10 mouse cellular contexts compared by ENCODE assay signal in genomic region chr11:11871197-11871813, GRCm38 (mm10). TPM values are rescaled to one million over a fixed set of nuclear protein-coding genes. Genes with fewer than 3 reads are reported as not detected.
DNase-seq lines count a peak whose midpoint lies in the region; ATAC-seq lines count a peak whose summit lies in the region.
"Had no signal": no experiment of that assay in that cellular context is flagged by ENCODE, and none has a peak within 500 bp of the region (broad histone marks: within the 10 kb centered on the region; RNA-seq: fewer than 3 reads in every experiment).

No protein-coding gene starts in this region.

- peaks cover 35% of the 10 kb centered on the region for H3K4me1 ChIP-seq in kidney, embryonic 15.5 days
- H3K4me1 ChIP-seq in embryonic facial prominence, embryonic 15.5 days: peaks cover 36% of the 10 kb centered on the region
- H3K4me1 ChIP-seq in limb, embryonic 13.5 days: peaks cover 46% of the 10 kb centered on the region
- H3K4me1 ChIP-seq in neural tube, embryonic 15.5 days: peaks cover 14% of the 10 kb centered on the region

- H3K9me3 ChIP-seq in kidney, embryonic 15.5 days (replicated peaks): no peaks in the 10 kb centered on the region
- H3K9me3 ChIP-seq in embryonic facial prominence, embryonic 15.5 days (replicated peaks): no peaks in the 10 kb centered on the region
- H3K9me3 ChIP-seq in limb, embryonic 13.5 days: no peaks in the 10 kb centered on the region
- H3K9me3 ChIP-seq in neural tube, embryonic 15.5 days (replicated peaks): no peaks in the 10 kb centered on the region

- no peaks in the 10 kb centered on the region for H3K27me3 ChIP-seq in kidney, embryonic 15.5 days
- no peaks in the 10 kb centered on the region for H3K27me3 ChIP-seq in embryonic facial prominence, embryonic 15.5 days
- no peaks in the 10 kb centered on the region for H3K27me3 ChIP-seq in limb, embryonic 13.5 days
- H3K27me3 ChIP-seq in neural tube, embryonic 15.5 days (replicated peaks): no peaks in the 10 kb centered on the region

- H3K4me3 ChIP-seq in kidney, embryonic 15.5 days (replicated peaks): no peak overlapping the region
- no peak overlapping the region for H3K4me3 ChIP-seq in embryonic facial prominence, embryonic 15.5 days (replicated peaks)
- no peak overlapping the region for H3K4me3 ChIP-seq in limb, embryonic 13.5 days
- H3K4me3 ChIP-seq in neural tube, embryonic 15.5 days (replicated peaks): no peak overlapping the region
- H3K4me3 ChIP-seq: erythroblast, embryonic 14.5 days; left cerebral cortex, adult 2 months had no signal

- no peak for ATAC-seq in kidney, embryonic 15.5 days (replicated peaks; ENCODE audit: low FRiP score)
- ATAC-seq in embryonic facial prominence, embryonic 15.5 days (ENCODE audit: insufficient number of reproducible peaks, low FRiP score, low TSS enrichment, low read depth): no peak
- ATAC-seq in limb, embryonic 13.5 days (ENCODE audit: low FRiP score, low read depth): no peak
- ATAC-seq in neural tube, embryonic 15.5 days (ENCODE audit: low FRiP score): no peak
- ATAC-seq: inflammation-experienced regulatory T-cells, adult 6 months had no signal

- DNase-seq in kidney, postnatal 36 days: no peak
- DNase-seq in ZHBTc4 (ENCODE audit: low read depth, low spot score): peak; percentile 47
- no peak for DNase-seq in B cell, adult 2 months

- H3K36me3 ChIP-seq in kidney, embryonic 15.5 days: no peaks in the 10 kb centered on the region
- no peaks in the 10 kb centered on the region for H3K36me3 ChIP-seq in embryonic facial prominence, embryonic 15.5 days
- H3K36me3 ChIP-seq in limb, embryonic 13.5 days: no peaks in the 10 kb centered on the region
- H3K36me3 ChIP-seq in neural tube, embryonic 15.5 days: no peaks in the 10 kb centered on the region

- peak overlapping the region; percentile 41; the same call in 1 of the 2 replicates for H3K27ac ChIP-seq in kidney, embryonic 15.5 days
- H3K27ac ChIP-seq in embryonic facial prominence, embryonic 15.5 days (replicated peaks): peak overlapping the region; percentile 89
- H3K27ac ChIP-seq in limb, embryonic 13.5 days: peak overlapping the region; percentile 65; the same call in 1 of the 2 replicates
- H3K27ac ChIP-seq in neural tube, embryonic 15.5 days (replicated peaks): no peak overlapping the region
- H3K27ac ChIP-seq: left cerebral cortex, adult 2 months had no signal

- H3K9ac ChIP-seq in kidney, embryonic 15.5 days: no peak overlapping the region
- H3K9ac ChIP-seq in embryonic facial prominence, embryonic 15.5 days: no peak overlapping the region
- no peak overlapping the region for H3K9ac ChIP-seq in limb, embryonic 13.5 days
- H3K9ac ChIP-seq in neural tube, embryonic 15.5 days (replicated peaks): no peak overlapping the region

- 54% methylated on average over 5 of the region's 5 CpGs for WGBS in kidney, embryonic 15.5 days
- WGBS in embryonic facial prominence, embryonic 15.5 days: 45% methylated on average over 5 of the region's 5 CpGs
- WGBS in limb, embryonic 13.5 days: 50% methylated on average over 5 of the region's 5 CpGs
- 82% methylated on average over 5 of the region's 5 CpGs for WGBS in neural tube, embryonic 15.5 days

- no peak overlapping the region for H3K4me2 ChIP-seq in kidney, embryonic 15.5 days
- no peak overlapping the region for H3K4me2 ChIP-seq in embryonic facial prominence, embryonic 15.5 days (replicated peaks)
- H3K4me2 ChIP-seq in limb, embryonic 13.5 days (replicated peaks): no peak overlapping the region
- H3K4me2 ChIP-seq in neural tube, embryonic 15.5 days: no peak overlapping the region

RNA-seq across cellular contexts. Expression of gene Ddc, which starts 26.6 kb away (rescaled TPM):
- 14.3 and 15.4 TPM in 2 replicates for polyA plus RNA-seq in kidney, embryonic 15.5 days (2015; fragmentation: Nextera tagmentation; extraction: Ambion mirVana)
- polyA plus RNA-seq in embryonic facial prominence, embryonic 15.5 days (2015; fragmentation: Nextera tagmentation; extraction: Ambion mirVana): 20.7 and 24.2 TPM in 2 replicates
- polyA plus RNA-seq in limb, embryonic 13.5 days (2015; fragmentation: Nextera tagmentation; extraction: Ambion mirVana): 16.8 and 18.4 TPM in 2 replicates
- 4.7 and 5.5 TPM in 2 replicates for polyA plus RNA-seq in neural tube, embryonic 15.5 days (2015; fragmentation: Nextera tagmentation; extraction: Ambion mirVana)
